Mouse (Mus musculus): ENCODE results near the gene Olfr95. TPM values are rescaled to one million over a fixed set of nuclear protein-coding genes. Genes with fewer than 3 reads are reported as not detected.

Gene Olfr95
- polyA plus RNA-seq, 1 experiment from 2014 or later, result not detected

DNA sequence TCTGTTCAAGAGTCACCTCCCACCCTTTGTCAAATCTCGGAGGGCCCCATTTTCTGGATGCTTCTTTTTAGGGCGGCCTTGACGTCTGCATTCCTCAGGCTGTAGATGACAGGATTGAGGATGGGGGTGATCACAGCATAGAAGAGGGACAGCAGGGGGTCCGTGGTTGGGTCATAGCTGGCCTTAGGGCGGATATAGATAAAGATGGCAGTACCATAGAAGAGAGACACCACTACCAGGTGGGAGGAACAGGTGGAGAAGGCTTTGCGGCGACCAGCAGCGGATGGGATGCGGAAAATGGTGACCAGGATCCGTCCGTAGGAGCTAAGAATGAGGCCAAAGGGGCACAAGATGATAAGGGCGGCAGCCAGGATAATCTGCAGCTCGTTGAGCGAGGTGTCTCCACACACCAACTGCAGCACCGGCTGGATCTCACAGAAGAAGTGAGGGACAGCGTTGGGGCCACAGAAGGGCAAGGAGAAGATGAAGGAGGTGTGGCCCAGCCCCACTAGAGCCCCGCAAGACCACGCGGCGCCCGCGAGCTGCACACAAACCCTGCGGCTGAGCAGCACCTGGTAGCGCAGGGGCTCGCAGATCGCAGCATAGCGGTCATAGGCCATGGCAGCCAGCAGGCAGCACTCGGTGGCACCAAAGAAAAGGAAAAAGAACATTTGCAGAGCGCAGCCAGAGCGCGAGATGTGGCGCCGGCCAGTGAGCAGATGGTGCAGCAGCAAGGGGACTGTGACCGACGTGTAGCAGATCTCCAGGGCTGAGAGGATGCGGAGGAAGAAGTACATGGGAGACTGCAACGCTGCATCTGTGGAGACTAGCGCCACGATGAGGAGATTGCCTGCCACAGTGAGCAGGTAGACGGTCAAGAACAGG is 1.8 kb downstream of the Olfr95 start:
- no peak; the same call in 1 of the 2 replicates for ATAC-seq (ENCODE audit: low FRiP score, low TSS enrichment)
- WGBS, result 17% methylated on average over 40 of the region's 40 CpGs

DNA sequence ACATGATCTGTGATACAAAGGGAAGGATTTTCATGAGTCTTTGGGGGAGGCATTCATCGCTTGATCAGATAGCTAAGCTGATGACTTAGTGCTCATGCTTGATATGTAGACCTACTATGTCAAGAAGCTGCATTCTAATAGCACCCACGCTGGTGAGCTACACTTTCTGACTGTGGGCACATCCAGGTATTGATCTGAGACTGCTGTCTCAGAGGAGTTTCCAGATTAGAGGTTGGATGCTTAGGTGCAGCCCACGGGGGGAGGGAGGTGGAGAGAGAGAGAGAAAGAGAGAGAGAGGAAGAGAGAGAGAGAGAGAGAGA is 9.0 kb downstream of the Olfr95 start:
- 32% methylated on average over 3 of the region's 3 CpGs for WGBS
- no peak for DNase-seq
- Histone ChIP-seq H3K27me3 (ENCODE audit: control insufficient read depth, insufficient read depth, low read length) (no peaks in the 10 kb centered on the region), H3K4me2 (ENCODE audit: low read length) (no peak overlapping the region), H3K4me3 (replicated peaks; ENCODE audit: low read depth, low read length) (no peak overlapping the region), H3K9me3 (ENCODE audit: control insufficient read depth, low read length) (no peaks in the 10 kb centered on the region), H3K27ac (replicated peaks; ENCODE audit: low read depth, low read length) (no peak overlapping the region), H3K9ac (replicated peaks; ENCODE audit: low read length) (no peak overlapping the region), H3K36me3 (ENCODE audit: control insufficient read depth, insufficient read depth, low read length) (no peaks in the 10 kb centered on the region), H3K4me1 (ENCODE audit: control insufficient read depth, insufficient read depth, low read length) (no peaks in the 10 kb centered on the region)
- no peak for ATAC-seq (ENCODE audit: low FRiP score, low TSS enrichment)

More for the DNA sequence above, 1.8 kb downstream of the Olfr95 start:
- no peaks in the 10 kb centered on the region for H3K36me3 ChIP-seq (ENCODE audit: control insufficient read depth, insufficient read depth, low read length)
- H3K27ac ChIP-seq (replicated peaks; ENCODE audit: low read depth, low read length), result no peak overlapping the region
- H3K9ac ChIP-seq (replicated peaks; ENCODE audit: low read length), result peak overlapping the region; percentile 62
- no peaks in the 10 kb centered on the region for H3K9me3 ChIP-seq (ENCODE audit: control insufficient read depth, low read length)
- H3K4me3 ChIP-seq (replicated peaks; ENCODE audit: low read depth, low read length), result peak overlapping the region; percentile 40
- peak; percentile 58 for DNase-seq
- no peaks in the 10 kb centered on the region for H3K4me1 ChIP-seq (ENCODE audit: control insufficient read depth, insufficient read depth, low read length)
- H3K4me2 ChIP-seq (ENCODE audit: low read length), result peak overlapping the region; percentile 60
- no peaks in the 10 kb centered on the region for H3K27me3 ChIP-seq (ENCODE audit: control insufficient read depth, insufficient read depth, low read length)

DNA sequence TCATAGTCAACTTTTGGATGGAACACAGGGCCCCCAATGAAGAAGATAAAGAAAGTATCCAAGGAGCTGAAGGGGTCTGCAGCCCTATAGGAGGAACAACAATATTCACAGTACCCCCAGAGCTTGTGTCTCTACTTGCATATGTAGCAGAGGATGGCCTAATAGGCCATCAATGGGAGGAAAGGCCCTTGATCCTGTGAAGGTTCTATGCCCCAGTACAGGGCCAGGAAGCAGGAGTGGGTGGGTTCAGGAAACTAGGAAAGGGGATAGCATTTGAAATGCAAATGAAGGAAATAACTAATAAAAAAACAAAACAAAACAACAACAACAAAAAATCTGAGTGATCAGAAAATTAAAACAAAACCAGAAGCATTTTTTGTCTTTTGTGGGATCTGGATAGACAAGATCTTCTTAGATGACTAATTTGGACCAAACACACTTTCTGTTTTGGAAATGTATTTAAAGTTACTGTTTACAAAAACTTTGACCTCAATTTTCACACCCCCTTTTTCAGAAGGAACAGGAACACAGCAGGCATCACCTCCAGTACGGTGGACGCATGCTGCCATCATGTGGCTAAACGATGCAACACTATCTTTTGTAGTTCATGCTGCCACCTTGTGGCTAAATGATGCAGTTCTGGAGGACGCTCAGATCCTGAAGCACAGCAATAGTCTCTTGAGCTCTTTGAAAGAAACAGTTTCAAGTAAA is 9.6 kb downstream of the Olfr95 start:
- H3K27me3 ChIP-seq (ENCODE audit: control insufficient read depth, insufficient read depth, low read length), result peaks cover 3% of the 10 kb centered on the region; the same call in 1 of the 2 replicates
- H3K36me3 ChIP-seq (ENCODE audit: control insufficient read depth, insufficient read depth, low read length), result no peaks in the 10 kb centered on the region
- DNase-seq, result peak; percentile 95
- ATAC-seq (ENCODE audit: low FRiP score, low TSS enrichment), result peak; percentile 64; the same call in 1 of the 2 replicates
- no peak overlapping the region for H3K4me3 ChIP-seq (replicated peaks; ENCODE audit: low read depth, low read length)
- H3K9ac ChIP-seq (replicated peaks; ENCODE audit: low read length), result no peak overlapping the region
- no peaks in the 10 kb centered on the region for H3K4me1 ChIP-seq (ENCODE audit: control insufficient read depth, insufficient read depth, low read length)
- H3K4me2 ChIP-seq (ENCODE audit: low read length), result no peak overlapping the region
- no peak overlapping the region for H3K27ac ChIP-seq (replicated peaks; ENCODE audit: low read depth, low read length)
- WGBS, result 0% methylated on average over 4 of the region's 4 CpGs
- H3K9me3 ChIP-seq (ENCODE audit: control insufficient read depth, low read length), result no peaks in the 10 kb centered on the region

DNA sequence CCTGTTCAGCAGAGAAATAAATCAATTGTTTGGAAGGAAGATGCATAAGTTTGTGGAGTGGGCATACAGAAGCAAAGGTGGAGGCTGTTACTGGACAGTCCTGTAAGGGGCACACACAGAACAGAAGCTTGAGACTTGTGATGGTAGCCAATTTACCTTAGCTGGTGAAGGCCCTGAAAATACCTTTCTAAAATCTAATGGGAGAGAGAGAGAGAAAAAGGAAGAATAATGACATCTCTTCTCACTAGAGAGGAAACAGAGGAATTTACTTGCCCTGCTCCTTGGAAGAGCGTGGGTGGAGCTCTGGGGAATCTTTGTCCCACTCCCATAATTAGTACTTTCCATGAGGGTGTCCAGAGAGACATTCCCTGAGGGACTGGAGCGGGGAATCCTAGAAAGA is 12.0 kb downstream of the Olfr95 start, which contains the start of gene Olfr94:
TSS of gene Olfr94 (minus strand) at position 101 of the 400 bp plus-strand sequence.
- Histone ChIP-seq H3K27ac (replicated peaks; ENCODE audit: low read depth, low read length) (no peak within 1 kb of the TSS), H3K36me3 (ENCODE audit: control insufficient read depth, insufficient read depth, low read length) (no peaks in the 10 kb centered on the region), H3K4me3 (replicated peaks; ENCODE audit: low read depth, low read length) (no peak within 1 kb of the TSS), H3K4me2 (ENCODE audit: low read length) (no peak within 1 kb of the TSS), H3K9me3 (ENCODE audit: control insufficient read depth, low read length) (no peaks in the 10 kb centered on the region), H3K4me1 (ENCODE audit: control insufficient read depth, insufficient read depth, low read length) (no peaks in the 10 kb centered on the region), H3K27me3 (ENCODE audit: control insufficient read depth, insufficient read depth, low read length) (peaks cover 11% of the 10 kb centered on the region; the same call in 1 of the 2 replicates), H3K9ac (replicated peaks; ENCODE audit: low read length) (no peak within 1 kb of the TSS)
- ATAC-seq (ENCODE audit: low FRiP score, low TSS enrichment) (no peak), DNase-seq (no peak)
- WGBS, result 76% methylated on average over 2 of the region's 2 CpGs

DNA sequence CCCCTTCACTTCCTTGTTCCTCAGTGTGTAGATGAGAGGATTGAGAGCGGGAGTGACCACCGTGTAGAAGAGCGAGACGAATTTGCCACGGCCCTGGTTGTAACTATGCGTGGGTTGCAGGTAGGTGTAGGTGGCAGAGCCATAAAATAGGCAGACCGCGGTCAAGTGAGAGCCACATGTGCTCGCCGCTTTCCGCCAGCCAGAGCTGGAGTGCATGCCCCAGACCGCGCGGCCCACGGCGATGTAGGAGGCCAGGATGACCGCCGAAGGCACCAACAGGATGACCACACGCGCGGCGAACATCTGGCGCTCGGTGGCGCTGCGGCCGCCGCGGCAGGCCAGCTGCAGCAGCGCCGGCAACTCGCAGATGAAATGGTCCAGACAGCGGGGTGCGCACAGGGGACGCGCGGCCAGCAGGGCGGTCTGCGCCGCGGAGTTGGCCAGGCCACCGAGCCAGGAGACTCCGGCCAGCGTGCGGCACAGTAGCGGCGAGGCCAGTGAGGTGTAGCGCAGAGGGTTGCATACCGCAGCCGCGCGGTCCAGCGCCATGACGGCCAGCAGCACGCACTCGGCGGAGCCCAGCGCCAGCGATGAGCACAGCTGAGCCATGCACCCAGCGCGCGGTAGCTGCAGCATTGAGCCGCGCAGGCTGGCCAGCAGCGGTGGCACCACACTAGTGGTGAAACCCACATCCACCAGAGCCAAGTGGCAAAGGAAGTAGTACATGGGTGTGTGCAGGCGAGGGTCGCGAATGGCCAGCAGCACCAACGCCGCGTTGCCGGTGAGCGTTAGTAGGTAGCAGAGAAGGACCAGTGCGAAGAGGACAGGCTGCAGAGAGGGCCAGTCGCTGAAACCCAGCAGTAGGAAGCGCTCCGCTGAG is 15.8 kb downstream of the Olfr95 start:
- DNase-seq (peak; percentile 81), ATAC-seq (ENCODE audit: low FRiP score, low TSS enrichment) (peak; percentile 88)
- Histone ChIP-seq H3K4me3 (replicated peaks; ENCODE audit: low read depth, low read length) (peak overlapping the region; percentile 62), H3K4me1 (ENCODE audit: control insufficient read depth, insufficient read depth, low read length) (no peaks in the 10 kb centered on the region), H3K4me2 (ENCODE audit: low read length) (peak overlapping the region; percentile 87), H3K9me3 (ENCODE audit: control insufficient read depth, low read length) (no peaks in the 10 kb centered on the region), H3K27ac (replicated peaks; ENCODE audit: low read depth, low read length) (peak overlapping the region; percentile 70), H3K27me3 (ENCODE audit: control insufficient read depth, insufficient read depth, low read length) (peaks cover 11% of the 10 kb centered on the region; the same call in 1 of the 2 replicates), H3K36me3 (ENCODE audit: control insufficient read depth, insufficient read depth, low read length) (no peaks in the 10 kb centered on the region), H3K9ac (replicated peaks; ENCODE audit: low read length) (peak overlapping the region; percentile 72)
- WGBS, result under 1% methylated on average over 77 of the region's 77 CpGs

DNA sequence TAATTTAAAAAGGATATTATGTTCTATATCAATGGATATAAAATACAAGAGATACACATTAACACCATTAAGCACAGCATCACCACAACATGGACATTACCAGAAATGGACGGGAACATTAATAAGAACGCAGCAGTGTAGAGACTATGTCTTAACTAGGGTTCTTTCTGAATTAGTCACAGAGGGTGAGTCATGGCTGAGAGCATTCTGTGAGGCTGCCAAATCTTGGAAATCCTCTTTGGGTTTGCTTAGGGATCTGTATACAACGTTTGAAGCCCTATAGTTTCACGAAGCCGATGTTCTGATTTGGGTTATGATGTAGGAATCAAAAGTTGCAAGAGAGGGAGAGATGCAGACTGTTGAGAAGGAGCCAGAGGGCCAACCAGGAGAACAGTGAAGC is 18.1 kb downstream of the Olfr95 start:
- H3K9ac ChIP-seq (replicated peaks; ENCODE audit: low read length), result no peak overlapping the region
- no peak overlapping the region for H3K4me3 ChIP-seq (replicated peaks; ENCODE audit: low read depth, low read length)
- H3K9me3 ChIP-seq (ENCODE audit: control insufficient read depth, low read length), result no peaks in the 10 kb centered on the region
- ATAC-seq (ENCODE audit: low FRiP score, low TSS enrichment), result no peak
- peaks cover 11% of the 10 kb centered on the region; the same call in 1 of the 2 replicates for H3K27me3 ChIP-seq (ENCODE audit: control insufficient read depth, insufficient read depth, low read length)
- 88% methylated on average over 5 of the region's 5 CpGs for WGBS
- no peak overlapping the region for H3K27ac ChIP-seq (replicated peaks; ENCODE audit: low read depth, low read length)
- DNase-seq, result no peak
- no peaks in the 10 kb centered on the region for H3K4me1 ChIP-seq (ENCODE audit: control insufficient read depth, insufficient read depth, low read length)
- H3K36me3 ChIP-seq (ENCODE audit: control insufficient read depth, insufficient read depth, low read length), result no peaks in the 10 kb centered on the region
- H3K4me2 ChIP-seq (ENCODE audit: low read length), result no peak overlapping the region

DNA sequence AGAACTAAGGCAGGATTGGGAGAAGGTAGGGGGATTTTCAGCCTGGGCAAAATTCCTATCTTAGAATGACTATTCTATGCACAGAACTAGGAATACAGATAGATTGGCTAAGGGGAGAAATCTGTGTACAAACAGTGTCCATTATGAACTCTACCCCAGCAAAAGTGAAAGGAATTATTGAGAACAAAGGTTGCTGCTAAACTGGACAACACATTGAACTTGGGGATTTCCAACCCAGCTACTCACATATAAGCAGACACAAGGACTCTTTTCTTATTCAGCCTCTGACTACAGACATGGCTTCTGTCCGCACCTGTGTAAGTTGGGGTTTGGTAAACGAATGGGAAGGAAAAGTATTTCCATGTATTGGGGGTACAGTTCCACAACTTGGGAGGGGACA is 19.3 kb downstream of the Olfr95 start, which contains the start of gene Ubd:
TSS of gene Ubd (plus strand) at position 237 of the 400 bp plus-strand sequence.
- Histone ChIP-seq H3K4me3 (replicated peaks; ENCODE audit: low read depth, low read length) (no peak within 1 kb of the TSS), H3K27me3 (ENCODE audit: control insufficient read depth, insufficient read depth, low read length) (peaks cover 11% of the 10 kb centered on the region; the same call in 1 of the 2 replicates), H3K36me3 (ENCODE audit: control insufficient read depth, insufficient read depth, low read length) (no peaks in the 10 kb centered on the region), H3K4me1 (ENCODE audit: control insufficient read depth, insufficient read depth, low read length) (no peaks in the 10 kb centered on the region), H3K27ac (replicated peaks; ENCODE audit: low read depth, low read length) (no peak within 1 kb of the TSS), H3K9ac (replicated peaks; ENCODE audit: low read length) (no peak within 1 kb of the TSS), H3K4me2 (ENCODE audit: low read length) (no peak within 1 kb of the TSS), H3K9me3 (ENCODE audit: control insufficient read depth, low read length) (no peaks in the 10 kb centered on the region)
- ATAC-seq (ENCODE audit: low FRiP score, low TSS enrichment) (no peak), DNase-seq (no peak)
- 86% methylated on average over 2 of the region's 2 CpGs for WGBS

DNA sequence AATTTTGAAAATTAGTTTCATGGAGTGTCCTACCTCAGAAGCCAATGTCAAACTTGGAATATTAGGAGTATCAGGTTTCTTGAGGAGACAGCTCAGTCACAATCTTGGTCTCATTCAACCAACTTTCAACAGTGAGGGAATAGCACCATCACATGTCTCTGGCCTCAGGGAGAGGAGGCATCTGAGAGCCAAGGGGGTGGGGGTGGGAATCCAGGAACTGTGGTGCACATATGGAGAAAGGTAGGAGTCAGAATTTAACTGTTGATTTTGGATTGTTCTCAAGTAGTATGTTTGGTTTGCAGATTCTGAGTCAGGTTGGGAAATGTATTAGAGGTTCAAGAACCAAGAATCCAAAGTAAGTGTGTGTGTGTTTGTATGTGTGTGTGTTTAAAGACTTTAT is 19.9 kb downstream of the Olfr95 start:
- H3K4me3 ChIP-seq (replicated peaks; ENCODE audit: low read depth, low read length), result no peak overlapping the region
- ATAC-seq (ENCODE audit: low FRiP score, low TSS enrichment), result no peak

More for the DNA sequence above, 19.9 kb downstream of the Olfr95 start:
- no peaks in the 10 kb centered on the region for H3K9me3 ChIP-seq (ENCODE audit: control insufficient read depth, low read length)
- no peak overlapping the region for H3K9ac ChIP-seq (replicated peaks; ENCODE audit: low read length)
- no peaks in the 10 kb centered on the region for H3K4me1 ChIP-seq (ENCODE audit: control insufficient read depth, insufficient read depth, low read length)
- H3K4me2 ChIP-seq (ENCODE audit: low read length), result no peak overlapping the region
- DNase-seq, result no peak
- H3K27me3 ChIP-seq (ENCODE audit: control insufficient read depth, insufficient read depth, low read length), result peaks cover 5% of the 10 kb centered on the region; the same call in 1 of the 2 replicates
- H3K27ac ChIP-seq (replicated peaks; ENCODE audit: low read depth, low read length), result no peak overlapping the region
- H3K36me3 ChIP-seq (ENCODE audit: control insufficient read depth, insufficient read depth, low read length), result no peaks in the 10 kb centered on the region
